Comparison of ENCODE assay signal across 28 mouse cellular contexts in genomic region chr10:29445076-29445475, GRCm38 (mm10).
DNase-seq lines count a peak whose midpoint lies in the region; ATAC-seq and TF ChIP-seq lines count a peak whose summit lies in the region.
"Had no signal": no experiment of that assay in that cellular context is flagged by ENCODE, and none has a peak within 500 bp of the region (broad histone marks: within the 10 kb centered on the region; RNA-seq: fewer than 3 reads in every experiment).

No protein-coding gene starts in this region.

- H3K4me3 ChIP-seq in midbrain, embryonic 11.5 days (ENCODE audit: low read depth, low read length): no peak overlapping the region
- no peak overlapping the region for H3K4me3 ChIP-seq in midbrain, postnatal 0 days (ENCODE audit: low read depth, low read length)
- H3K4me3 ChIP-seq: embryonic facial prominence, embryonic 13.5 days; embryonic facial prominence, embryonic 15.5 days; erythroblast, embryonic 14.5 days; forebrain, embryonic 10.5 days; forebrain, embryonic 12.5 days had no signal

- ATAC-seq in midbrain, embryonic 11.5 days (ENCODE audit: low FRiP score): no peak
- ATAC-seq in midbrain, postnatal 0 days (ENCODE audit: low FRiP score): no peak
- peak; percentile 64 to 81; a peak in 3 of 4 replicates for ATAC-seq in hematopoietic stem cell, adult 5-6 weeks (replicated peaks in 1 of 2; ENCODE audit: insufficient read depth in 1 of 2, low FRiP score in 2 of 2, low TSS enrichment in 1 of 2, low read depth in 1 of 2, poor library complexity in 2 of 2, severe bottlenecking in 2 of 2)
- peak; percentile 73 for ATAC-seq in megakaryocyte progenitor cell, adult 5-6 weeks (replicated peaks; ENCODE audit: poor library complexity)
- ATAC-seq: activated CD4-positive, CD25-positive, alpha-beta regulatory T cell, adult 4 months; CD4-positive, CD25-positive, alpha-beta regulatory T cell, adult 4 months; forebrain, embryonic 14.5 days; forebrain, embryonic 16.5 days; Patski had no signal

- H3K4me1 ChIP-seq in midbrain, embryonic 11.5 days (ENCODE audit: control insufficient read depth, insufficient read depth, low read length): no peaks in the 10 kb centered on the region
- H3K4me1 ChIP-seq in midbrain, postnatal 0 days (ENCODE audit: insufficient read depth, low read length): no peaks in the 10 kb centered on the region
- H3K4me1 ChIP-seq: embryonic facial prominence, embryonic 13.5 days; embryonic facial prominence, embryonic 15.5 days; forebrain, embryonic 10.5 days; forebrain, embryonic 12.5 days had no signal

- no peaks in the 10 kb centered on the region for H3K36me3 ChIP-seq in midbrain, embryonic 11.5 days (ENCODE audit: control insufficient read depth, insufficient read depth, low read length)
- no peaks in the 10 kb centered on the region for H3K36me3 ChIP-seq in midbrain, postnatal 0 days (ENCODE audit: insufficient read depth, low read length)
- H3K36me3 ChIP-seq: forebrain, embryonic 12.5 days; G1E had no signal

- WGBS in midbrain, embryonic 11.5 days: 82% methylated on average over 3 of the region's 3 CpGs
- 90% methylated on average over 3 of the region's 3 CpGs for WGBS in midbrain, postnatal 0 days

- H3K9ac ChIP-seq in midbrain, embryonic 11.5 days (ENCODE audit: low read length): no peak overlapping the region
- no peak overlapping the region for H3K9ac ChIP-seq in midbrain, postnatal 0 days (replicated peaks; ENCODE audit: low read length, poor library complexity, severe bottlenecking)
- H3K9ac ChIP-seq: embryonic facial prominence, embryonic 13.5 days; embryonic facial prominence, embryonic 15.5 days; forebrain, embryonic 12.5 days had no signal

- no peaks in the 10 kb centered on the region for H3K9me3 ChIP-seq in midbrain, embryonic 11.5 days (ENCODE audit: control insufficient read depth, low read length)
- H3K9me3 ChIP-seq in midbrain, postnatal 0 days (ENCODE audit: low read length): no peaks in the 10 kb centered on the region
- H3K9me3 ChIP-seq: embryonic facial prominence, embryonic 13.5 days; embryonic facial prominence, embryonic 15.5 days; forebrain, embryonic 10.5 days; forebrain, embryonic 12.5 days; G1E had no signal

- DNase-seq in midbrain, embryonic 11.5 days (ENCODE audit: low spot score, missing footprints): peak; percentile 26
- no peak for DNase-seq in midbrain, postnatal 0 days (ENCODE audit: low spot score)
- DNase-seq in frontal cortex, postnatal 25 days (ENCODE audit: low spot score in 2 of 2): no peak
- no peak for DNase-seq in liver
- DNase-seq: adrenal gland, adult 8-10 months; adrenal gland, postnatal 14 days; adrenal gland, postnatal 36 days; B cell, adult 2 months; cerebellum, adult 11-12 months; cerebellum, adult 2 months; cerebellum, adult 9-10 months; cerebellum, postnatal 10 days; cerebellum, postnatal 25 days; embryo, embryonic 11 days had no signal

- no peaks in the 10 kb centered on the region for H3K27me3 ChIP-seq in midbrain, embryonic 11.5 days (ENCODE audit: control insufficient read depth, insufficient read depth, low read length)
- H3K27me3 ChIP-seq in midbrain, postnatal 0 days (ENCODE audit: insufficient read depth, low read length): no peaks in the 10 kb centered on the region
- H3K27me3 ChIP-seq: CH12.LX; embryonic facial prominence, embryonic 13.5 days; embryonic facial prominence, embryonic 15.5 days; forebrain, embryonic 12.5 days had no signal

- H3K27ac ChIP-seq in midbrain, embryonic 11.5 days (ENCODE audit: low read depth, low read length): no peak overlapping the region
- no peak overlapping the region for H3K27ac ChIP-seq in midbrain, postnatal 0 days (ENCODE audit: low read depth, low read length)
- H3K27ac ChIP-seq: embryonic facial prominence, embryonic 13.5 days; embryonic facial prominence, embryonic 15.5 days; forebrain, embryonic 10.5 days; forebrain, embryonic 12.5 days had no signal

- no peak overlapping the region for H3K4me2 ChIP-seq in midbrain, embryonic 11.5 days
- H3K4me2 ChIP-seq in midbrain, postnatal 0 days (ENCODE audit: low read depth, low read length, poor library complexity, severe bottlenecking): no peak overlapping the region
- H3K4me2 ChIP-seq: embryonic facial prominence, embryonic 13.5 days; embryonic facial prominence, embryonic 15.5 days; forebrain, embryonic 12.5 days had no signal

- no peak for TF ChIP-seq CTCF in midbrain, postnatal 0 days (IDR thresholded peaks at IDR 0.05)

Comparison
In these comparisons a context has a peak if more than half of its experiments do, and no peak if none do; other contexts are left out.
1. ATAC-seq: peak in hematopoietic stem cell, adult 5-6 weeks (2 of 2) and megakaryocyte progenitor cell, adult 5-6 weeks (single experiment); none in midbrain, embryonic 11.5 days (single experiment) and midbrain, postnatal 0 days (single experiment).